Mouse (Mus musculus) mesoderm, embryonic 11.5 days (tissue): ENCODE measurements at regions not wholly inside any gene's neighbourhood (a gene's known extent, or its start where the extent isn't known, plus 50 kb on each side); places are given as distances from the start of the nearest gene placed in this dataset.

Experiments used
- DNase-seq: peaks from one replicate; pipeline ENCODE4 v3.0.0-alpha.2; 2012; ENCODE audit warnings: low read depth, low spot score

- no peak for DNase-seq
Observed at GRCm38 (mm10) chr9:67165486-67165885, 116.3 kb upstream of the Tpm1 start.

GRCm38 (mm10) chr9:67163746-67164145, 114.5 kb upstream of the Tpm1 start:
- DNase-seq, result no peak

GRCm38 (mm10) chr9:67160785-67161455, 111.7 kb upstream of the Tpm1 start:
- no peak for DNase-seq

GRCm38 (mm10) chr9:67160350-67160749, 111.1 kb upstream of the Tpm1 start:
- DNase-seq, result no peak

GRCm38 (mm10) chr9:67156590-67157259, 107.5 kb upstream of the Tpm1 start:
- peak; percentile 45 for DNase-seq

- no peak for DNase-seq
Observed at GRCm38 (mm10) chr9:67154062-67154461, 104.9 kb upstream of the Tpm1 start.

GRCm38 (mm10) chr9:67153333-67153732, 104.1 kb upstream of the Tpm1 start:
- no peak for DNase-seq

GRCm38 (mm10) chr9:67147656-67148055, 98.5 kb upstream of the Tpm1 start:
- peak; percentile 41 for DNase-seq

GRCm38 (mm10) chr9:67145392-67145791, 96.2 kb upstream of the Tpm1 start:
- DNase-seq, result no peak

- no peak for DNase-seq
Observed at GRCm38 (mm10) chr9:67144511-67144910, 95.3 kb upstream of the Tpm1 start.

GRCm38 (mm10) chr9:67140319-67140887, 91.2 kb upstream of the Tpm1 start:
- peak; percentile 49 for DNase-seq

- no peak for DNase-seq
Observed at GRCm38 (mm10) chr9:67137681-67138080, 88.5 kb upstream of the Tpm1 start.

- no peak for DNase-seq
Observed at GRCm38 (mm10) chr9:67137141-67137540, 87.9 kb upstream of the Tpm1 start.

GRCm38 (mm10) chr9:67136166-67136565, 87.0 kb upstream of the Tpm1 start:
- no peak for DNase-seq

GRCm38 (mm10) chr9:67134378-67134777, 85.2 kb upstream of the Tpm1 start:
- DNase-seq, result no peak

GRCm38 (mm10) chr9:67132370-67132769, 83.2 kb upstream of the Tpm1 start:
- DNase-seq, result no peak

- DNase-seq, result no peak
Observed at GRCm38 (mm10) chr9:67130730-67131440, 81.7 kb upstream of the Tpm1 start.

- no peak for DNase-seq
Observed at GRCm38 (mm10) chr9:67129891-67130290, 80.7 kb upstream of the Tpm1 start.

GRCm38 (mm10) chr9:67129095-67129494, 79.9 kb upstream of the Tpm1 start:
- DNase-seq, result no peak

GRCm38 (mm10) chr9:67121691-67122090, 72.5 kb upstream of the Tpm1 start:
- DNase-seq, result no peak

- no peak for DNase-seq
Observed at GRCm38 (mm10) chr9:67118880-67119644, 69.9 kb upstream of the Tpm1 start.

- DNase-seq, result no peak
Observed at GRCm38 (mm10) chr9:67118429-67118828, 69.2 kb upstream of the Tpm1 start.
